Mouse (Mus musculus): ENCODE results near the gene Elf1. TPM values are rescaled to one million over a fixed set of nuclear protein-coding genes. Genes with fewer than 3 reads are reported as not detected.
A peak's percentile ranks its signal among the peaks of the same experiment; 100 is the strongest.

The Elf1 gene
- polyA plus RNA-seq, 1 experiment from 2014 or later: 21.0 TPM

GRCm38 (mm10) chr14:79517185-79517740 lies 36.3 kb downstream of the Elf1 start:
- Histone ChIP-seq H3K4me1 (ENCODE audit: insufficient read depth, low read depth, low read length) (peaks cover 36% of the 10 kb centered on the region; the same call in 1 of the 2 replicates), H3K27me3 (replicated peaks; ENCODE audit: insufficient read depth, low read length) (no peaks in the 10 kb centered on the region), H3K9me3 (ENCODE audit: low read length) (no peaks in the 10 kb centered on the region), H3K4me2 (replicated peaks; ENCODE audit: low read depth, low read length) (peak overlapping the region; percentile 41), H3K9ac (replicated peaks; ENCODE audit: low read depth) (no peak overlapping the region), H3K36me3 (ENCODE audit: insufficient read depth, low read length) (no peaks in the 10 kb centered on the region), H3K4me3 (ENCODE audit: low read depth, low read length) (0 out of 2 replicates have a peak overlapping the region, but pooled peaks have one; percentile 8), H3K27ac (ENCODE audit: low read length) (0 out of 2 replicates have a peak overlapping the region, but pooled peaks have one; percentile 21)
- ATAC-seq (no peak), DNase-seq (ENCODE audit: low spot score) (no peak)
- 69% methylated on average over 8 of the region's 8 CpGs for WGBS
- TF ChIP-seq CTCF (IDR thresholded peaks at IDR 0.05) (no peak), EP300 (IDR thresholded peaks at IDR 0.05) (no peak)

GRCm38 (mm10) chr14:79518123-79518522 lies 37.1 kb downstream of the Elf1 start:
- Histone ChIP-seq H3K9me3 (ENCODE audit: low read length) (no peaks in the 10 kb centered on the region), H3K4me2 (replicated peaks; ENCODE audit: low read depth, low read length) (no peak overlapping the region; the same call in 1 of the 2 replicates)

GRCm38 (mm10) chr14:79518761-79519662 lies 38.0 kb downstream of the Elf1 start:
- DNase-seq (ENCODE audit: low spot score) (peak; percentile 51), ATAC-seq (no peak)
- Histone ChIP-seq H3K9me3 (ENCODE audit: low read length) (no peaks in the 10 kb centered on the region), H3K27ac (ENCODE audit: low read length) (peak overlapping the region; percentile 66), H3K4me3 (ENCODE audit: low read depth, low read length) (peak overlapping the region; percentile 8; the same call in 1 of the 2 replicates), H3K4me1 (ENCODE audit: insufficient read depth, low read depth, low read length) (peaks cover 36% of the 10 kb centered on the region; the same call in 1 of the 2 replicates), H3K9ac (replicated peaks; ENCODE audit: low read depth) (peak overlapping the region; percentile 16; the same call in 1 of the 2 replicates), H3K27me3 (replicated peaks; ENCODE audit: insufficient read depth, low read length) (no peaks in the 10 kb centered on the region), H3K4me2 (replicated peaks; ENCODE audit: low read depth, low read length) (peak overlapping the region; percentile 47), H3K36me3 (ENCODE audit: insufficient read depth, low read length) (no peaks in the 10 kb centered on the region)
- 38% methylated on average over 19 of the region's 19 CpGs for WGBS
- TF ChIP-seq EP300 (IDR thresholded peaks at IDR 0.05) (no peak), CTCF (IDR thresholded peaks at IDR 0.05) (no peak)

More at GRCm38 (mm10) chr14:79518123-79518522, 37.1 kb downstream of the Elf1 start:
- ATAC-seq (no peak), DNase-seq (ENCODE audit: low spot score) (no peak)
- TF ChIP-seq EP300 (IDR thresholded peaks at IDR 0.05): no peak
- no peak for TF ChIP-seq CTCF (IDR thresholded peaks at IDR 0.05)
- no peaks in the 10 kb centered on the region for H3K36me3 ChIP-seq (ENCODE audit: insufficient read depth, low read length)
- H3K27me3 ChIP-seq (replicated peaks; ENCODE audit: insufficient read depth, low read length): no peaks in the 10 kb centered on the region
- 0 out of 2 replicates have a peak overlapping the region, but pooled peaks have one; percentile 66 for H3K27ac ChIP-seq (ENCODE audit: low read length)
- H3K4me3 ChIP-seq (ENCODE audit: low read depth, low read length): no peak overlapping the region
- peaks cover 36% of the 10 kb centered on the region; the same call in 1 of the 2 replicates for H3K4me1 ChIP-seq (ENCODE audit: insufficient read depth, low read depth, low read length)
- 54% methylated on average over 2 of the region's 2 CpGs for WGBS
- H3K9ac ChIP-seq (replicated peaks; ENCODE audit: low read depth): no peak overlapping the region

- no peak for ATAC-seq
- Histone ChIP-seq H3K4me2 (replicated peaks; ENCODE audit: low read depth, low read length) (peak overlapping the region; percentile 47; the same call in 1 of the 2 replicates), H3K4me3 (ENCODE audit: low read depth, low read length) (no peak overlapping the region), H3K27me3 (replicated peaks; ENCODE audit: insufficient read depth, low read length) (no peaks in the 10 kb centered on the region), H3K9ac (replicated peaks; ENCODE audit: low read depth) (0 out of 2 replicates have a peak overlapping the region, but pooled peaks have one; percentile 16), H3K27ac (ENCODE audit: low read length) (peak overlapping the region; percentile 66), H3K9me3 (ENCODE audit: low read length) (no peaks in the 10 kb centered on the region), H3K4me1 (ENCODE audit: insufficient read depth, low read depth, low read length) (peaks cover 36% of the 10 kb centered on the region; the same call in 1 of the 2 replicates), H3K36me3 (ENCODE audit: insufficient read depth, low read length) (no peaks in the 10 kb centered on the region; the same call in 1 of the 2 replicates)
- WGBS: 38% methylated on average over 1 of the region's 1 CpGs
- TF ChIP-seq CTCF (IDR thresholded peaks at IDR 0.05) (no peak), EP300 (IDR thresholded peaks at IDR 0.05) (no peak)
- DNase-seq (ENCODE audit: low spot score): no peak
Measured at GRCm38 (mm10) chr14:79519663-79519975, 38.6 kb downstream of the Elf1 start.

- Histone ChIP-seq H3K9me3 (ENCODE audit: low read length) (no peaks in the 10 kb centered on the region), H3K4me1 (ENCODE audit: insufficient read depth, low read depth, low read length) (peaks cover 36% of the 10 kb centered on the region; the same call in 1 of the 2 replicates), H3K4me2 (replicated peaks; ENCODE audit: low read depth, low read length) (no peak overlapping the region), H3K27ac (ENCODE audit: low read length) (no peak overlapping the region), H3K9ac (replicated peaks; ENCODE audit: low read depth) (no peak overlapping the region), H3K4me3 (ENCODE audit: low read depth, low read length) (no peak overlapping the region), H3K27me3 (replicated peaks; ENCODE audit: insufficient read depth, low read length) (no peaks in the 10 kb centered on the region), H3K36me3 (ENCODE audit: insufficient read depth, low read length) (no peaks in the 10 kb centered on the region; the same call in 1 of the 2 replicates)
- DNase-seq (ENCODE audit: low spot score) (no peak), ATAC-seq (no peak)
- TF ChIP-seq CTCF (IDR thresholded peaks at IDR 0.05) (no peak), EP300 (IDR thresholded peaks at IDR 0.05) (no peak)
Measured at GRCm38 (mm10) chr14:79520612-79521011, 39.6 kb downstream of the Elf1 start.

GRCm38 (mm10) chr14:79521056-79521455 lies 40.1 kb downstream of the Elf1 start:
- H3K9ac ChIP-seq (replicated peaks; ENCODE audit: low read depth): no peak overlapping the region
- no peaks in the 10 kb centered on the region for H3K9me3 ChIP-seq (ENCODE audit: low read length)
- peak overlapping the region; percentile 34; the same call in 1 of the 2 replicates for H3K27ac ChIP-seq (ENCODE audit: low read length)
- no peak overlapping the region for H3K4me3 ChIP-seq (ENCODE audit: low read depth, low read length)
- DNase-seq (ENCODE audit: low spot score): no peak
- no peaks in the 10 kb centered on the region; the same call in 1 of the 2 replicates for H3K36me3 ChIP-seq (ENCODE audit: insufficient read depth, low read length)
- no peak overlapping the region for H3K4me2 ChIP-seq (replicated peaks; ENCODE audit: low read depth, low read length)
- H3K27me3 ChIP-seq (replicated peaks; ENCODE audit: insufficient read depth, low read length): no peaks in the 10 kb centered on the region
- ATAC-seq: no peak
- whole genome bisulfite sequencing: 94% methylated on average over 1 of the region's 1 CpGs
- TF ChIP-seq CTCF (IDR thresholded peaks at IDR 0.05) (no peak), EP300 (IDR thresholded peaks at IDR 0.05) (no peak)
- H3K4me1 ChIP-seq (ENCODE audit: insufficient read depth, low read depth, low read length): peaks cover 36% of the 10 kb centered on the region; the same call in 1 of the 2 replicates

All from lung, postnatal 0 days (tissue).